Mouse (Mus musculus) cerebellum, adult 8-10 months (tissue): ENCODE results near the gene Stx16.
A peak's percentile ranks its signal among the peaks of the same experiment; 100 is the strongest.

Experiments
- DNase-seq: peaks from one replicate; pipeline ENCODE4 v3.0.0; 2022

Gene Stx16

GRCm38 (mm10) chr2:174075673-174076432 is at the start of gene Stx16:
TSS of gene Stx16 (plus strand) at chr2:174076308.
- DNase-seq, result peak; percentile 97

DNA sequence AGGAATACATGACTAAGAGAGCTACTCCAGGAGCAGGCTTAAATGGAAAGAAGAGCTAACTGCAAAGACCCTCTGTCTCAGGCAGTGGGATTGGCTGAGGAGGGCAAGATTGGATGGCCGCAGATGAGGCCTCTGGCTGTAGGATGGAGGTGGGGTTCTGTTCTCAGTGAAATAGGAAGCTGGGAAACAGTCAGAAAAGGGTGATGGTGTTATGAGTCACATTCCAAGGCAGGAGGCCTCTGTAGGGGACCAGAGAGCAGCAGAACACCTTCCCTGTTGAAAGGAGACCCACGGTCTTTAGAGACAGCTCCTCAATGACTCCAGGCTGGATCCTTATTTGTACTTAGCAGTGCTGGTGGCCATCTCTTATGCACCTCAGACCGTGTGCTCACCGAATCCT is 49.7 kb upstream of the Stx16 start:
- DNase-seq, result no peak

DNA sequence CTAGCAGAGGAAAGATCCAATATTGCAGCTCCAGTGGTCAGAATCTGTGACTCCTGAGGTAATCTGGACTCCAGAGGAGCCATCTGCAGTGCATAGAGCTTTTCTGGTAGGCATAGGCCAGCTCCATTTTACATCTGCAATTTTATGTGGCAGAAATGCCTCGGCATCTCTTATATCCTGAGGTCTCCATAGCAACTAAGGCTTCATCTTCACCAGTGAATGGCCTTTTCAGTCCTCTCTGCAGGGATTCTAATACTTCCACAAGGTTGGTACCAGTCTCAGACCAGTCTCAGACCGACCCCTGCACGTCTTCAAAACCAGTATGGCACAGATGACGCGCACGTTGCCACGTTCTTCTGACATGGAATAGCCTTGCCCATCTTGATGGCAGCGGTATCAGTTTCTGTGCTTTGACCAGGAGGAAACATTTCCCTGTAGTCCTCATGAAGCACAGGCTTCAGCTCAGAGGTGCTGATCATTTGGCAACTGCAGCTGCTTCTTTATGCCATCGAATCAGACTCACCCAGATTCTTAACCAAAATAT is 42.8 kb upstream of the Stx16 start:
- DNase-seq, result no peak

- no peak for DNase-seq
Observed at GRCm38 (mm10) chr2:174047656-174048055, 28.5 kb upstream of the Stx16 start.

DNA sequence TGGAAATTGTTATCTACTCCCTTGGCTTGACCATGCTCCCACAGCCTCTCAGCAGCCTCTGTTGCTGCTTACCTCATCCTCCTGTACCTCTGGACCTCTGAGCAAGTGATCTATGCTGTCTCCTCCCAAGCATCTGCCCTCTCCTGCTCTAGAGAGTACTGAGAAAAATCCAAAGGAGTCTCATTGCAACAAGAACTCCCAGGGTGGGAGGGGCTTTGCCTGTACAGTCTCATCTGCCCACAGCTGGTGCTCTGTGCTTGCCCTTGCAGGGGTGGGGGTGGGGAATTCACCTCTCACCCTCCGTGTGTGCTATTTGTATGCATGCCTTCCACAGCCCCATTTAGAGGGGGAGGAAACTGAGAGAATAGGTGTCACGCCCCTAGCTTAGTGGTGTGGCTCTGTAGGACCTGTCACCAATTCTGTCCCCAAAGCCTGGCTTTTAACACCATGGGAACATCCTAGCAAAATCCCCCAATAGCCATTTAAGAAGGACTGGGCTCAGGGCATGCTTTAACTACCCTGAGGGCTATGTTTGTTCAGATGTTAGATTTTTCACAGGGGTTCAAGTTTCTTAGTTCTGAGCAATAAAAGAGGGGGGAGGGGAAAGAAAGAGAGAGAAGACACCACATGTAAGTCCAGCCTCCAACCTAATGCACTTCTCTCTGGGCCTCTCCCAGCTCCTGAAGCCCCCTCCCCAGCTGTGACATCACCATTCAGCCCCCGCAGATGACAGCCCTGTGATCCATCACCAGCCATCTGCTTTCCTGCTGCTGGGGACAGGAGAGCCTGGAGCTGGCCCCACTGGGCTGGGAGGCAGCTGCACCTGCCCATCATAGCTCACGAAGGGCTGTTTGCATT is 26.4 kb upstream of the Stx16 start:
- DNase-seq, result no peak

DNA sequence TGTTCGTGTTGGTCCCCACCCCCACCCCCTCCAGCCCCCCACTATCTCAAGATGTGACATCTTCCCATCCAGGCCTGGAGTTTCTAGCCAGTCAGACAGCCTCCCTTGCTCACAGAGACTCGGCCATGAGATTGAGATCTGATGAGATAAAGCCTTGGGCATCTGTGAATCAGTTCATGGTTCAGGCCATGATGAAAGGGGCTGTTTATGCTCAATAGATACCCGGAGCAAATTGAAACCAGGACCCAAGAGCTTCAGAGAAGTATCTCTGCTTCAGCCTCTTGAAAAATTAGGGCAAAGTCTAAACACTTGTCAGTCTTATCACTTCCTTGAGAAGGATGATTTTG is 25.8 kb upstream of the Stx16 start:
- DNase-seq, result no peak

DNA sequence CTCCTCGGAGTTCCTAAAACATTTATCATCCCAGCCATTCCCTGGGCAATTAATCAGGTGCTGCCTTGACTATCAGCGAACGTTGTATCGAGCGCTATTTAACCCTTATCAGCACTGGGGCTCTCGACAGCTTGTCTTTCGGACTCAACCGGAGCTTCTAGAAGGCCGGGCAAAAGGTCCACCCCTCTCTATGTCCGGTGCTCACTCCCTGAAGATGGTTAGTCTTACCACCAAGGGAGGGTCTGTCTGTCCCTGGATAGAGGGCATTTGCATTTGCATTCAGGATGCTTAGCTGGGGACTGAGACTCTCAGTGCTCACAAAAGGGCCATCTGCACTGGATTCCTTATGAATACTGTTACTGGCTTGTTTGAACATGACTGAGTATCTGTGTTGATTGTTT is 25.0 kb upstream of the Stx16 start:
- DNase-seq, result no peak

DNA sequence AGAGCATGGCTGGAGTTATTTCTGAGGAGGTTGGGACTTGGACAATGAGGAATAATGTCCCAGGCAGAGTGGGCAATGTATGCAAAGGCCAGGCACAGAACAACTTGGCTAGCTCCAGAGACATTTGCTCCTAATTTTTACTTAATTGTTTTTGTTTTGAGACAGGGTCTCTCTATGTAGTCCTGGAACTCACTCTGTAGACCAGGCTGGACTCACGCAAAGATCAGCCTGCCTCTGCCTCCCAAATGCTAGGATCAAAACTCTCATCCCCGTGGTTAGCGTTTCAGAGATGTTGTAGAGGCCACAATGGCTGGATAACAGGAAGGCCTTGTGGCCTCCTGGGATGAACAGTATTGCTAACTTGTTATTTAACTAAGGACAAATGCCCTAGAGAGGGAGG is 21.6 kb upstream of the Stx16 start:
- no peak for DNase-seq

GRCm38 (mm10) chr2:174057730-174058129 is 18.4 kb upstream of the Stx16 start:
- DNase-seq, result no peak

- no peak for DNase-seq
Observed at GRCm38 (mm10) chr2:174058316-174058939, 17.7 kb upstream of the Stx16 start.

DNA sequence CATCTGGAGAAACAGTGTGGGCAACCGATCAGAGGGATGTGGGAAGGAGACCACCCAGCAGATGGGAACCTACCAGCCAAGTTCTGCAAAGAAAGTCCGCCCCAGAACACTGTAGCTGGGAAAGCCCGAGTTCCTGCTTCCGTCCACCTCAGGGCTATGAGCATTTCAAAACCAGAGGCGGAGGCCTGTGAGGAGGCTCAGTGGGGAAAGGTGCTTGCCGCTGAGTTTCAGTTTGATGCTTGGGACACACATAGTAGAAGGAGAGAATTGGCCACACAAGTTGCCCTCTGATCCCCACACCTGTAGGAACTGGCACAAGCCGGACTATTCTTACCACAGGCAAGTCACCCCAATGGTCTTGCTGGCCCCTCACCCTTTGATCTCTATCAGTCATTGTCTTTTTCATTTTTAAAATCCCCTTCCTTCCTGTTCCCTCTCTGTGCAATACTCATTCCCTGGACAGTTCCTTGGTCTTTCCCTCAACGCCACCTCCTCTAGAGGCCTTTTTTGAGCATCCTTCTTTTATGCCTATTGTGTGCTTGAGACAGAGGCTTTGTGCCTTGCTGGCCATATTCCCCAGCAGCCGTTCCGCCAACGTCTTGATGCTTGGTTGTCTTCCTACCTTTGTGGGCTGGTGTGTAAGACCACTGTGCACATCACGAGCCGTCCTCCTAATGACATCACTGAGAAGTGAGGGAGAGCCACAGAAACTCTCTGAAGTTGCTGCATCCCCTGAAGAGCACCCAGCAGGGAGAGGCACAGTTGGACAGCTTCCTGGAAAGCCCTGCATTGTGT is 16.3 kb upstream of the Stx16 start:
- no peak for DNase-seq

- DNase-seq, result no peak
Observed at GRCm38 (mm10) chr2:174061219-174061618, 14.9 kb upstream of the Stx16 start.

- no peak for DNase-seq
Observed at GRCm38 (mm10) chr2:174063074-174063473, 13.0 kb upstream of the Stx16 start.

- DNase-seq, result no peak
Observed at GRCm38 (mm10) chr2:174063527-174064211, 12.4 kb upstream of the Stx16 start.

GRCm38 (mm10) chr2:174067793-174068419 is 8.2 kb upstream of the Stx16 start:
- no peak for DNase-seq

GRCm38 (mm10) chr2:174069532-174070049 is 6.5 kb upstream of the Stx16 start:
- DNase-seq, result no peak

GRCm38 (mm10) chr2:174071406-174071805 is 4.7 kb upstream of the Stx16 start:
- DNase-seq, result no peak

DNA sequence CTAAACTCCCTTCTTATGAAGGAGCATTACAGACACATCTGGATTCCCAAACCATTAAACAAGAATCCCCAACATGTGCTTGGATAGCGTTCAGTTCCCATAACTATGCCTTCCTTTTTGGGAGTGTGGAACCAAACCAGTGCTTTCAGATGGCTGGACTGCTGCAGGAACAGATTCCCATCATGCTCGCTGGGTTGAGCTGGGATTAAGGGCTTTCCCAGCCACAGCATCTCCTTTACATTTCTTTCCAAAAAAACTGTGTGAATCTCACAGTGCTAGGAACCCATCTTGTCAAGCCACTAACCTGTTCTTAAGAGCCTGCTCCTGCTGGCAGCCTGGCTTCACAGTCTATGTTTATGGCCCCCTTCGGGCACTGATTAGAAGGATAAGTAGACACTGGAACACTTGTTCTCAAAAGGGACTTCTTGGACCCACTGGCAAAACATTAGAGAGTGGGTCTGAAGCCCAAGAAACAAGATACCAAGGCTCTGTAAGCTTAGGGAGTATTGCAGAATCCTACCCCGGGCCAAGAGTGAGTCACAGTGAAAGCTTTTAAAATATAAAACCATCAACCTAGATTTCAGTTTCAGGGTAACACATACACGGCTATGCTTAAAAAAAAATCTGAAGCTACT is 2.8 kb upstream of the Stx16 start:
- DNase-seq, result no peak

GRCm38 (mm10) chr2:174074621-174075020 is 1.5 kb upstream of the Stx16 start:
- no peak for DNase-seq

DNA sequence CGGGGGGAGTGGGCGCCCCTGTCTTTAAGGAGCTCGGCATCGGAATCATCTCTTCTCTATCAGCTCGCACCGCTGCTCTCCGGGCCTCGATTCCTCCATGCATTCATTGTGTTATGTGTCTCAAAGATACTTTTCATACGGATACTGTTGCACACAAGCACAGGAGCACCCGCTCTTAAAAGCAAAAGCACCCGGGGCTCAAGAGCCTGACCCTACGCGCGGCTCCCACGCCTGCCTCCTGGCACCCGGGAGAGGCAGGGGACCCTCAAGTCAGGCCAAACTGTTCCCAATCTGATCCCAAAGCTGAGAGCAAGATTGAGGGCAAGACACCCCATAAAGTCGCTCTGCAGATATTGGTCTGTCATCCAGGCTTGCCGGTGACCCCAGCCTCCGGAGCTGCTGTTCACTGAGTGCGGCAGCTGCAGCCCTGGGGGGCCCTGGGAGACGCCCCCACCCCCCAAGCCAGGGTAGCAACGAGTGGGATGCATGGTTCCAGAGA is 987 bp upstream of the Stx16 start:
- no peak for DNase-seq

DNA sequence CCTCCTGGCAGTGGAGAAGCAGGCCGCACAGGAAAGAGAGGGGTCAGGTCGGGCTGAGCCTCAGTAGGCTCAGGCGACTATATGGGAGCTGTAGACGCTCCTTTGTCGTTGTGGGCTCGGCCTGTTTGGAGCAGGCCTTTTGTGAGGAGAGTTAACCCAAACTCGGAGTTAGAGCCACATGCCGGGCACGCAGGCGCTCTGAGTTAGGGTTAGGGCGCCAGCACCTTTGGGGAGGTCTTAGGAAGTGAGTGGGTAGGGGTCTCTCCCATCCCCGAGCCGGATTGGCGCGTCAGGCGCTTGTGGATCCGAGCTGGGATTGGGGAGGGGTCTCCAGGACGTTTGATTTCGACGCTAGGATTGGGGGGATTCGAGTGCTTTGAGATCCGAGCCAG is 321 bp downstream of the Stx16 start:
- DNase-seq, result no peak
